Mouse (Mus musculus) forebrain, embryonic 11.5 days (tissue): ENCODE data around the gene Tmem131l. TPM values are rescaled to one million over a fixed set of nuclear protein-coding genes. Genes with fewer than 3 reads are reported as not detected.

Experiments
- ATAC-seq: fragments of 200-750 bp; cut with Nextera tagmentation; replicated peaks from 2 replicates; pipeline ENCODE4 v1.8.0; 2017; ENCODE audit warnings: moderate TSS enrichment; ENCODE audit not compliant: low FRiP score
- DNase-seq: peaks from one replicate; pipeline ENCODE4 v3.0.0-alpha.2; 2017; ENCODE audit warnings: low spot score
- H3K27ac ChIP-seq: fragments of 300-500 bp; sonication (generic); 2 replicates; pipeline ENCODE4 v1.5.1; 2014; ENCODE audit warnings: low read depth, low read length
- H3K27me3 ChIP-seq: fragments of 300-500 bp; sonication (generic); 2 replicates; pipeline ENCODE4 v1.6.1; 2014; ENCODE audit warnings: mild to moderate bottlenecking, low read length, mixed read lengths; ENCODE audit not compliant: control insufficient read depth, insufficient read depth
- H3K36me3 ChIP-seq: fragments of 300-500 bp; sonication (generic); 2 replicates; pipeline ENCODE4 v1.6.1; 2014; ENCODE audit warnings: mild to moderate bottlenecking, low read length, moderate library complexity, mixed read lengths; ENCODE audit not compliant: control insufficient read depth, insufficient read depth
- H3K4me1 ChIP-seq: fragments of 300-500 bp; sonication (generic); replicated peaks from 2 replicates; pipeline ENCODE4 v1.6.1; 2014; ENCODE audit warnings: low read length, mixed read lengths; ENCODE audit not compliant: control insufficient read depth, insufficient read depth
- H3K4me2 ChIP-seq: fragments of 300-500 bp; sonication (generic); 2 replicates; pipeline ENCODE4 v1.6.1; 2014; ENCODE audit warnings: low read depth, mild to moderate bottlenecking, low read length, moderate library complexity, mixed read lengths; ENCODE audit not compliant: severe bottlenecking
- H3K4me3 ChIP-seq: fragments of 300-500 bp; sonication (generic); 2 replicates; pipeline ENCODE4 v1.5.1; 2014; ENCODE audit warnings: low read depth, low read length
- H3K9ac ChIP-seq: fragments of 300-500 bp; sonication (generic); 2 replicates; pipeline ENCODE4 v1.6.1; 2014; ENCODE audit warnings: low read length
- H3K9me3 ChIP-seq: fragments of 300-500 bp; sonication (generic); 2 replicates; pipeline ENCODE4 v1.6.1; 2016; ENCODE audit warnings: low read length, mixed read lengths; ENCODE audit not compliant: control insufficient read depth
- WGBS: fragments of 180-500 bp; shearing (Covaris S2); extraction: QIAGEN DNeasy Blood & Tissue Kit; methylation state at CpG from one replicate; pipeline ENCODE4 v1.1.7; 2014; 5-methylcytosine and 5-hydroxymethylcytosine counted together
- polyA plus RNA-seq: library from polyadenylated mRNA; unstranded; fragments of >200 nt; fragmentation: Nextera tagmentation; extraction: Ambion mirVana; gene quantifications from 2 replicates; pipeline ENCODE4 v1.2.1, GENCODE M21; 2014

Gene Tmem131l
- polyA plus RNA-seq, 1 experiment from 2014 or later = 96.0 TPM

DNA sequence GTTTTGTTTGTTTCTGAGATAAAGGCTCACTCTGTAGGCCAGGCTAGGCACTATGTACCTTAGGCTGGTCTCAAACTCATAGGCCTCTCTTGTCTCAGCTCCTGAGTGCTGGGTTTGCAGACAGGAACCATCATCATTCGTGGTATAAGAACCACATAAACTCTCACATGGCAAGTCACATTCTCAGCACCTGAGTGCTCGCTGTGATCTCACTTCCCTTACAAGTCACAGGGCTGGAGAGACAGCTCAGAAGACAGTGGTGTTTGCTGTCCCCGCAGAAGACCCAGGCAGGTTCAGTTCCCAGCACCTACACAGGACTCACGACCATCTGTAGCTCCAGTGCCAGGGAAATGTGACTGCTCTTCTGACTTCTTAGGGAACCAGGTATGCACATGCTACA, 70.9 kb downstream of the Tmem131l start:
- Histone ChIP-seq H3K4me1 (peaks cover 17% of the 10 kb centered on the region; the same call in 1 of the 2 replicates), H3K27ac (no peak overlapping the region), H3K4me3 (no peak overlapping the region), H3K4me2 (no peak overlapping the region), H3K36me3 (no peaks in the 10 kb centered on the region; the same call in 1 of the 2 replicates), H3K9ac (no peak overlapping the region), H3K27me3 (no peaks in the 10 kb centered on the region), H3K9me3 (no peaks in the 10 kb centered on the region)
- ATAC-seq (no peak), DNase-seq (no peak)
- 88% methylated on average over 4 of the region's 4 CpGs for WGBS

DNA sequence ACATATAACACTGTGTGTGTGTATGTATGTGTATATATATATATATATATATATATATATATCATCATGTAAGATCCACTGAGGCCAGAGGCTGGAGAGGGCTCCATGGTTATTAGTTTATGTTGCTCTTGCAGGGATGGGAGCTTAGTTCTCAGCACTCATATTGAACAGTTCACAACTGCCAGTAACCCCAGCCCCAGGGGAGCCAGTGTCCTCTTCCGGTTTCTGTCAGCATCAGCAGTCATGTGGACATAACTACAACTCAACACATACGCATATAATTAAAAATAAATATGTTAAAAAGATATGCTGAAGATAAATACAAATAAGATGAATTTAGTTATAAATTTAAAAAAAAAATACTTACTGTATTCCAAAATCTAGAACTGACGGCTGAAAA, 72.2 kb downstream of the Tmem131l start:
- 87% methylated on average over 3 of the region's 3 CpGs for WGBS

DNA sequence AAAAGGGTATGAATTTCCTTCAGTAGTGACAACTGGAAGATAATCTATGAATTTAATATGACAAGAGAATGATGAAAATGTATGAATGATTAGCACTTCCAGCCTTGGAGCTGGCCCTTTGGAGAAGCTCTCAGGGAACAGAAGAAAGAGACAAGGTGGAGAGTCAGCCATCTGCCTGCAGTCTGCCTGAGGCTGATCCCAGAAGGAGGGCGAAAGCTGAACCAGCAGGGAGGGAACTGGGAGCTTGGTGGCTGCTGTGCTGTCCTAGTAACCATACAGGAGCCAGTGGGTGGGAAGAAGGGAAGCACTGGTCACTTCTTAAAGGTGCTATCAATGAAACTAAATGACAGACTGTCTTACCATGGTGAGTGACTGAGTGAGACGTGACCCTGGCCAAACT, 74.6 kb downstream of the Tmem131l start:
- no peak for ATAC-seq

More for the DNA sequence above, 72.2 kb downstream of the Tmem131l start:
- Histone ChIP-seq H3K4me2 (no peak overlapping the region), H3K9ac (no peak overlapping the region), H3K27ac (no peak overlapping the region), H3K4me3 (no peak overlapping the region), H3K36me3 (no peaks in the 10 kb centered on the region; the same call in 1 of the 2 replicates), H3K4me1 (peaks cover 15% of the 10 kb centered on the region; the same call in 1 of the 2 replicates), H3K9me3 (no peaks in the 10 kb centered on the region), H3K27me3 (no peaks in the 10 kb centered on the region)
- ATAC-seq (no peak), DNase-seq (no peak)

DNA sequence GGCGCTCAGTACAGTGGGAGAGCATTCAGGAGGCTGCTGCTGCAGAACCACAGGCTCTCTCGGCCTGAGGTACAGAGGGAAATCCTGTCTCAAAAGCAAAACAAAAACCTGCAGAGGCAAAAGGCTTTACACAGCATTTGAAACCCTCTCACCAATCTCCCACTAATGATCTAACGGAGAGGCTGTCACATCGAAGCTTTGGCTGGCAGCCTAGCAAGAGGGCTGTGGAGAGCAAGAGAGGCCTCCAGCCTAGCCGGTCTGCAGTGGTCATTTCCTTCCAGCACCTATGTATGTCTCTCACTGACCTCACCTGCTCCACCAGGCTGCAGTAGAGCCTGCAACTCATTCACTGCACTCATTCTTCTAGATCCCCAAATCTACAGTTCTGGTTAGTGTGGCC, 76.3 kb downstream of the Tmem131l start:
- Histone ChIP-seq H3K27me3 (no peaks in the 10 kb centered on the region), H3K9me3 (no peaks in the 10 kb centered on the region), H3K27ac (no peak overlapping the region), H3K36me3 (peaks cover 4% of the 10 kb centered on the region), H3K4me1 (no peaks in the 10 kb centered on the region), H3K9ac (no peak overlapping the region), H3K4me3 (no peak overlapping the region), H3K4me2 (no peak overlapping the region)
- 74% methylated on average over 5 of the region's 5 CpGs for WGBS
- ATAC-seq (no peak), DNase-seq (no peak)

More for the DNA sequence above, 74.6 kb downstream of the Tmem131l start:
- Histone ChIP-seq H3K27me3 (no peaks in the 10 kb centered on the region), H3K36me3 (no peaks in the 10 kb centered on the region; the same call in 1 of the 2 replicates), H3K27ac (no peak overlapping the region), H3K4me3 (no peak overlapping the region), H3K9ac (no peak overlapping the region), H3K4me2 (no peak overlapping the region), H3K9me3 (no peaks in the 10 kb centered on the region), H3K4me1 (peaks cover 2% of the 10 kb centered on the region; the same call in 1 of the 2 replicates)
- DNase-seq = no peak
- 82% methylated on average over 2 of the region's 2 CpGs for WGBS

DNA sequence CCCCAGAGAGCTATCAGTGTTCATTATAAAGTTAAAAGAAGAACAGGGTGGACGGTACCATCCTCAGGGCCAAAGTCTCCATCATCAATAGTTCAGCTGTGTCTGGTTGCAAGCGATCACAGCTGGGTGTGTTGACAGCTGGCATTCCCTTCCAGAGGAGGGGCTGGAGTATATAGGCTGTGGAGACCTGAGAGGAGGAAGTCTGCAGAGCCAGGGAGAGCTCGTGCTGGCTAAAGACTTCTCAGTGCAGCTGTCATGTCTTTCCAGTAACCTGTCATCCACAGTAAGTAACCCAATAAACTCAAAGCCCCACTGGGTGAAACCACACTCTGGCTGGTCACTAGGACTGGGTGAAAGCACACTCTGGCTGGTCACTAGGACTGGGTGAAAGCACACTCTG, 77.4 kb downstream of the Tmem131l start:
- peaks cover 6% of the 10 kb centered on the region for H3K36me3 ChIP-seq
- no peaks in the 10 kb centered on the region for H3K9me3 ChIP-seq
- H3K4me2 ChIP-seq = no peak overlapping the region
- no peaks in the 10 kb centered on the region for H3K27me3 ChIP-seq
- DNase-seq = no peak
- no peak overlapping the region for H3K27ac ChIP-seq
- 81% methylated on average over 3 of the region's 3 CpGs for WGBS
- H3K9ac ChIP-seq = no peak overlapping the region
- H3K4me1 ChIP-seq = no peaks in the 10 kb centered on the region
- no peak overlapping the region for H3K4me3 ChIP-seq
- no peak for ATAC-seq

DNA sequence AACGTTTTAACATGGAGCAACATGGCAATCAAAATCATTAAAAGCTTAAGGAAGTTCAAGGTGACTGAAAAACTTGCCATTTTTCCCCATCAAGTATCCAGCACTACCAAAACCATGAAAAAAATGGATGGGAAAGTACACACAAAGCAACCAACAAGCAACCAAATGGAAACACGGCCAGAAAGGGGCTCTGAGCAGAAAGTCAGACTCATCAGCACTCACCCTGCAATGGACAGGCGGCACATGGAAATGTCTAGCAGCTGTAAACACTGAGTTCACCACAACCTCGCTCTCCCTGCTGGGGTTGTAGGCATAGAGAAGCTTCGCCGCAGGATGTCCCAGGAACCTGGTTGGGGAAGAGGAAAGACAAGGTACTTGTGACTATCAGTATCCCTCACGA, 77.9 kb downstream of the Tmem131l start:
- H3K9me3 ChIP-seq = no peaks in the 10 kb centered on the region
- no peaks in the 10 kb centered on the region for H3K27me3 ChIP-seq
- DNase-seq (no peak), ATAC-seq (no peak)
- H3K4me2 ChIP-seq = no peak overlapping the region
- WGBS = 96% methylated on average over 7 of the region's 7 CpGs
- H3K4me1 ChIP-seq = no peaks in the 10 kb centered on the region
- H3K4me3 ChIP-seq = no peak overlapping the region
- H3K36me3 ChIP-seq = peaks cover 6% of the 10 kb centered on the region
- no peak overlapping the region for H3K27ac ChIP-seq
- H3K9ac ChIP-seq = no peak overlapping the region

DNA sequence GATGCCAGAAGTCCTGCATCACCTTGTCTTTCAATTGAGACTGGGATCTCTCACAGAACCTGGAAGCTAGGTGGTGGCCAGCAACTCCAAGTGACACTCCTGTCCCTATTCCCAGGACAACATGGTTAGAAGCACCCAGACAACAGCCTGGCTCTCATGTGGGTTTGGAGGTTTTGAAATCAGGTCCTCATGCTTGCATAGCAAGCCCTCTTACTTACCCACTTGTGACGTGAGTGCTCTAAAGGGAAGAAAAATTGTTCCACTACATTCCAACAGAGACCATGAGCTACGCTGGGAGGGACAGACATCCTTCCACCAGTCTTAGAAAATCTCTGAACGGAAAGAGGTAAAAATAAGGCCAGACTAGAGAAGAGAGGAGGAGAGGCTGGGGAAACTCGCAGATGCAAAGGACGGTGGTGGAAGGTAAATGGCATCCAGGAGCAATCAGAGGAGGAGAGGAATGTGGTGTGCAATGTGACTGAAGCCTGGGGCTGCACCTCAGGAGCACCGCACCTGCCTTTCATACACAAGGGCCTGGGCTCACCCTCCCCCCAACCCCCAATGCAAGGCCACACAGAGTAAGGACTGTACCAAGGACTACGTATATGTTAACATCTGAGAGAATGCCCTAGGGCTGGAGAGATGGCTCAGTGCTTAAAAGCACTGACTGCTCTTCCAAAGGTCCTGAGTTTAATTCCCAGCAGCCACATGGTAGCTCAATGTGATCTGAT, 80.9 kb downstream of the Tmem131l start:
- H3K27ac ChIP-seq = no peak overlapping the region
- H3K9ac ChIP-seq = no peak overlapping the region
- H3K27me3 ChIP-seq = no peaks in the 10 kb centered on the region
- 90% methylated on average over 7 of the region's 7 CpGs for WGBS
- no peaks in the 10 kb centered on the region for H3K9me3 ChIP-seq
- H3K36me3 ChIP-seq = peaks cover 6% of the 10 kb centered on the region
- no peak for DNase-seq
- no peak overlapping the region for H3K4me3 ChIP-seq
- no peak overlapping the region for H3K4me2 ChIP-seq
- H3K4me1 ChIP-seq = no peaks in the 10 kb centered on the region
- no peak for ATAC-seq

DNA sequence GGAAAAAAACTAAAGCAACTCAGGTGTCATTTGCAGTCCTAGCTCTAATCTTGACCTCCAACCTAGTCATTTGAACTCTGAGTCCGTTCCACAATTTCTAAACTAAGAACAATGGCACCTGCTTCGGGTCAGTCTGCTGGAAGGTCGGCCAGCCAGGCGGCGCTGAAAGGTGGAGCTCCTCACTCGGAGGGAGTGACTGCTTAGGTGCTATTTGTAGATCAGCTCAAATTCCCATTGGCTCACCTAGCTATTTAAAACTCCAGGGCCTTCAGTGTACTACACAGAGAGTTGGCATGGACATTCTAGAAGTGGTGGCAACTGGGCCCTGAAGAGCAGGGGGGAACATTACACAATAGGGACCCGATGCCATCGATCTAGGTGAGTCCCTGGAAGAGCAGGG, 86.1 kb downstream of the Tmem131l start:
- no peak overlapping the region for H3K4me2 ChIP-seq

DNA sequence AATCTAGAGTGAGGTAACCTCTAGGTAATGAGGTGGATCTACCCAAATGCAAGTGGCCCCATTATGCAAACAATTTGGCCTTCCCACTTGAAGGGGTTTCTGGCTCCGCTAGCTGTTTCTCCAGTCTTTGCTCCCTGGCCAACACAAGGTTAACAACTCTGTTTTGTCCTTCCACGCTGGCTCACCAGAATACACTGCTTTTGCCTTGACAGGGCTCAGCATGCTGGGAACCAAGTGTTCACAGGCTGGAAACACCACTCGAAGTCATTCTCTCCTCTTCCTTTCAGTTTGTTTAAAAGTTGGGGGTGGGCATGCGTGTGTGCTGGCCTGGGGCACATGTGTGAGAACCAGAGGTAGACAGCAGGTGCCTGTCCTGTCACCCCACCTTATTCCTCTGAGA, 91.2 kb downstream of the Tmem131l start:
- 75% methylated on average over 4 of the region's 4 CpGs for WGBS

More for the DNA sequence above, 86.1 kb downstream of the Tmem131l start:
- WGBS = 90% methylated on average over 8 of the region's 8 CpGs
- no peaks in the 10 kb centered on the region for H3K9me3 ChIP-seq
- no peak overlapping the region for H3K9ac ChIP-seq
- DNase-seq (no peak), ATAC-seq (no peak)
- peaks cover 4% of the 10 kb centered on the region for H3K36me3 ChIP-seq
- H3K4me1 ChIP-seq = 0 out of 2 replicates have a peak, but pooled peaks cover 5% of the 10 kb centered on the region
- H3K4me3 ChIP-seq = no peak overlapping the region
- H3K27ac ChIP-seq = no peak overlapping the region
- no peaks in the 10 kb centered on the region for H3K27me3 ChIP-seq

More for the DNA sequence above, 91.2 kb downstream of the Tmem131l start:
- no peak overlapping the region for H3K4me3 ChIP-seq
- no peak overlapping the region for H3K27ac ChIP-seq
- ATAC-seq (no peak), DNase-seq (no peak)
- no peaks in the 10 kb centered on the region for H3K36me3 ChIP-seq
- no peak overlapping the region for H3K9ac ChIP-seq
- no peak overlapping the region for H3K4me2 ChIP-seq
- no peaks in the 10 kb centered on the region for H3K9me3 ChIP-seq
- H3K4me1 ChIP-seq = 0 out of 2 replicates have a peak, but pooled peaks cover 5% of the 10 kb centered on the region
- no peaks in the 10 kb centered on the region for H3K27me3 ChIP-seq
